Mouse (Mus musculus) MEL (cell line): ENCODE measurements around the gene Gfy. TPM values are rescaled to one million over a fixed set of nuclear protein-coding genes. Genes with fewer than 3 reads are reported as not detected.
A peak's percentile ranks its signal among the peaks of the same experiment; 100 is the strongest.

ENCODE experiments used
- DNase-seq: peaks from one replicate; pipeline ENCODE4 v3.0.0; 2011; ENCODE audit warnings: low read depth, low spot score
- H3K27ac ChIP-seq: 2 replicates; pipeline ENCODE4 v1.5.1; 2012; ENCODE audit warnings: low read depth, mild to moderate bottlenecking, control low read depth, low read length, moderate library complexity; ENCODE audit not compliant: control insufficient read depth
- H3K27me3 ChIP-seq, 2 experiments: fragments of 150-350 bp in 1 of 2; sonication (generic) in 1 of 2; 2 replicates each; pipeline ENCODE4 v1.6.1; 2012; ENCODE audit warnings: low read length in 2 of 2, mild to moderate bottlenecking in 2 of 2, improper control_type of control experiment in 1 of 2, moderate library complexity in 1 of 2; ENCODE audit not compliant: insufficient read depth in 2 of 2, control insufficient read depth in 1 of 2
- H3K36me3 ChIP-seq, 2 experiments: 2 replicates each; pipeline ENCODE4 v1.6.1; 2012 to 2014; ENCODE audit warnings: low read length in 2 of 2, improper control_type of control experiment in 1 of 2, inconsistent platforms in 1 of 2, mild to moderate bottlenecking in 1 of 2; ENCODE audit not compliant: insufficient read depth in 2 of 2, control insufficient read depth in 1 of 2
- H3K4me1 ChIP-seq, 2 experiments: fragments of 150-350 bp in 1 of 2; sonication (generic) in 1 of 2; 2 replicates each; pipeline ENCODE4 v1.6.1; 2012; ENCODE audit warnings: low read length in 2 of 2, improper control_type of control experiment in 1 of 2, mild to moderate bottlenecking in 1 of 2; ENCODE audit not compliant: insufficient read depth in 2 of 2, control insufficient read depth in 1 of 2
- H3K4me3 ChIP-seq, 2 experiments: fragments of 150-350 bp in 1 of 2; sonication (generic) in 1 of 2; 2 replicates each; pipeline ENCODE4 v1.5.1; 2012; ENCODE audit warnings: low read depth in 2 of 2, low read length in 2 of 2, mild to moderate bottlenecking in 2 of 2, moderate library complexity in 2 of 2, control low read depth in 1 of 2, improper control_type of control experiment in 1 of 2; ENCODE audit not compliant: control insufficient read depth in 1 of 2, insufficient read depth in 1 of 2
- H3K79me2 ChIP-seq: 2 replicates; pipeline ENCODE4 v1.6.1; 2012; ENCODE audit warnings: mild to moderate bottlenecking, low read length, moderate library complexity; ENCODE audit not compliant: control insufficient read depth, poor library complexity, insufficient read depth
- H3K9ac ChIP-seq: 2 replicates; pipeline ENCODE4 v1.6.1; 2012; ENCODE audit warnings: low read depth, mild to moderate bottlenecking, control low read depth, low read length, moderate library complexity; ENCODE audit not compliant: control insufficient read depth, poor library complexity, severe bottlenecking
- H3K9me3 ChIP-seq: fragments of 150-350 bp; sonication (generic); replicated peaks from 2 replicates; pipeline ENCODE4 v1.6.1; 2012; ENCODE audit warnings: mild to moderate bottlenecking, low read length, improper control_type of control experiment, moderate library complexity; ENCODE audit not compliant: insufficient read depth
- BHLHE40 ChIP-seq: IDR thresholded peaks from 2 replicates; pipeline ENCODE4 v1.6.1; 2012; ENCODE audit warnings: low read depth, mild to moderate bottlenecking, inconsistent platforms, low read length, improper control_type of control experiment, borderline replicate concordance
- GATA1 ChIP-seq: IDR thresholded peaks from 2 replicates; pipeline ENCODE4 v1.6.1; 2011; ENCODE audit warnings: low read depth, low read length, improper control_type of control experiment
- HCFC1 ChIP-seq: IDR thresholded peaks from 2 replicates; pipeline ENCODE4 v1.6.1; 2012; ENCODE audit warnings: low read depth, mild to moderate bottlenecking, inconsistent platforms, low read length, improper control_type of control experiment, moderate library complexity
- JUND ChIP-seq: IDR thresholded peaks from 2 replicates; pipeline ENCODE4 v1.6.1; 2011; ENCODE audit warnings: low read depth, mild to moderate bottlenecking, improper control_type of control experiment, low read length
- KAT2A ChIP-seq: conservative IDR thresholded peaks from 2 replicates; pipeline ENCODE4 v1.6.1; 2012; ENCODE audit warnings: low read depth, low read length, improper control_type of control experiment, inconsistent platforms
- MAX ChIP-seq: IDR thresholded peaks from 2 replicates; pipeline ENCODE4 v1.6.1; 2011; ENCODE audit warnings: low read length, improper control_type of control experiment
- MXI1 ChIP-seq: IDR thresholded peaks from 2 replicates; pipeline ENCODE4 v1.6.1; 2011; ENCODE audit warnings: mild to moderate bottlenecking, low read depth, low read length, improper control_type of control experiment
- MYC ChIP-seq: IDR thresholded peaks from 2 replicates; pipeline ENCODE4 v1.6.1; 2011; ENCODE audit warnings: low read depth, mild to moderate bottlenecking, low read length, improper control_type of control experiment, moderate library complexity
- NELFE ChIP-seq: IDR thresholded peaks from 2 replicates; pipeline ENCODE4 v1.6.1; 2011; ENCODE audit warnings: low read depth, low read length, improper control_type of control experiment
- NRF1 ChIP-seq: IDR thresholded peaks from 2 replicates; pipeline ENCODE4 v1.6.1; 2014; ENCODE audit warnings: low read depth, mild to moderate bottlenecking, inconsistent platforms, low read length, improper control_type of control experiment, moderate library complexity; ENCODE audit not compliant: poor library complexity, insufficient read depth, severe bottlenecking
- POLR2A ChIP-seq, 2 experiments: IDR thresholded peaks; 2 replicates each; pipeline ENCODE4 v1.6.1; 2011 to 2012; ENCODE audit warnings: low read length in 2 of 2, mild to moderate bottlenecking in 2 of 2, control low read depth in 1 of 2, improper control_type of control experiment in 1 of 2, low read depth in 1 of 2, moderate library complexity in 1 of 2; ENCODE audit not compliant: control insufficient read depth in 1 of 2, insufficient read depth in 1 of 2, poor library complexity in 1 of 2
- POLR2AphosphoS5 ChIP-seq: IDR thresholded peaks from 2 replicates; pipeline ENCODE4 v1.6.1; 2012; ENCODE audit warnings: low read depth, borderline replicate concordance, mild to moderate bottlenecking, inconsistent platforms, low read length, moderate library complexity, mixed read lengths
- RAD21 ChIP-seq: IDR thresholded peaks from 2 replicates; pipeline ENCODE4 v1.6.1; 2011; ENCODE audit warnings: mild to moderate bottlenecking, low read depth, low read length, improper control_type of control experiment
- SMC3 ChIP-seq: IDR thresholded peaks from 2 replicates; pipeline ENCODE4 v1.6.1; 2011; ENCODE audit warnings: low read depth, low read length, improper control_type of control experiment
- TAL1 ChIP-seq: IDR thresholded peaks from 2 replicates; pipeline ENCODE4 v1.6.1; 2012; ENCODE audit warnings: mild to moderate bottlenecking, inconsistent platforms, low read length, moderate library complexity, mixed read lengths
- UBTF ChIP-seq: IDR thresholded peaks from 2 replicates; pipeline ENCODE4 v1.6.1; 2012; ENCODE audit warnings: low read depth, mild to moderate bottlenecking, inconsistent platforms, low read length, improper control_type of control experiment, moderate library complexity, borderline replicate concordance; ENCODE audit not compliant: insufficient read depth
- USF2 ChIP-seq, 2 experiments: IDR thresholded peaks; 2 replicates each; pipeline ENCODE4 v1.6.1; 2011 to 2012; ENCODE audit warnings: improper control_type of control experiment in 2 of 2, low read length in 2 of 2, borderline replicate concordance in 1 of 2, inconsistent platforms in 1 of 2, low read depth in 1 of 2, mild to moderate bottlenecking in 1 of 2; ENCODE audit not compliant: insufficient read depth in 1 of 2
- ZC3H11A ChIP-seq: IDR thresholded peaks from 2 replicates; pipeline ENCODE4 v1.6.1; 2012; ENCODE audit warnings: low read depth, mild to moderate bottlenecking, inconsistent platforms, low read length, improper control_type of control experiment
- ZNF384 ChIP-seq: IDR thresholded peaks from 2 replicates; pipeline ENCODE4 v1.6.1; 2012; ENCODE audit warnings: low read depth, mild to moderate bottlenecking, inconsistent platforms, low read length, improper control_type of control experiment
- polyA plus RNA-seq, 2 experiments: library from polyadenylated mRNA; stranded (reverse) in 1 of 2; unstranded in 1 of 2; fragments of >175 nt in 1 of 2; fragments of >200 nt in 1 of 2; gene quantifications; 2 replicates each; pipeline versions ENCODE4 v1.2.1 to v1.2.4; 2012; ENCODE audit warnings: low replicate concordance in 2 of 2, low read depth in 1 of 2; ENCODE audit not compliant: insufficient read length in 2 of 2, insufficient read depth in 1 of 2, missing spikeins in 1 of 2
- total RNA-seq: library from RNA; depleted of rRNA; stranded (reverse); fragments of 300-350 nt; gene quantifications from 2 replicates; pipeline ENCODE4 v1.2.3, GENCODE M21; 2012

The Gfy gene
- total and polyA plus RNA-seq, 3 experiments = not detected

DNA sequence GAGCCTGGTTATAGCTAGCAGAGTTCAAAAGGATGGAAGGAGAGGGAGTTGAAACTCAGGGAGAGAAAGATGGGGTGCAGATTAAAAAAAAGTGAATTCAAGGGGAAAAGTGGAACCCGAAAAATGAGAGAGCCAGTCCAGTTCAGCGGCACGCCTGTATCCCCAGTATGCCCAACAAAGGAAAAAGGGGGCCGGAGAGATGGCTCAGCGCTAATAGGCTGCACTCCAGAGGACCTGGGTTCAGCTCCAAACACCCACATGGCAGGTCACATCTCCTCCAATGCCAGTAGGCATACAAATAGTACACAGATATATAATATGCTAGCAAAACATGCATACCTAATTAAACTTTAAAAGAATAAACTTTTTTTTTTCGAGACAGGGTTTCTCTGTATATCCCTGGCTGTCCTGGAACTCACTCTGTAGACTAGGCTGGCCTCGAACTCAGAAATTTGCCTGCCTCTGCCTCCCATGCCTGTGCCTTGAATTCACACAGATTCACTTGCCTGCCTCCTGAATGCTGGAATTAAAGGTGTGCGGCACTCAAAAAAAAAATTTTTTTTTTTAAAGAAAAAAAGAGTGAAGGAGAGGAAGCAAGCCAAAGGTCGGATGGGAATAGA lies 16.3 kb downstream of the Gfy start:
- no peak overlapping the region for H3K4me3 ChIP-seq
- no peaks in the 10 kb centered on the region; a peak in 2 of 4 replicates for H3K4me1 ChIP-seq
- H3K27me3 ChIP-seq = peaks cover 4 to 9% of the 10 kb centered on the region in 2 experiments
- peaks cover 0 to 4% of the 10 kb centered on the region in 2 experiments; a peak in 1 of 4 replicates for H3K36me3 ChIP-seq
- no peak for TF ChIP-seq RAD21
- no peak for TF ChIP-seq UBTF
- no peak for TF ChIP-seq TAL1
- TF ChIP-seq HCFC1 = no peak
- no peak for TF ChIP-seq MAX
- no peak for TF ChIP-seq POLR2AphosphoS5
- TF ChIP-seq JUND = no peak
- TF ChIP-seq NRF1 = no peak
- no peak for TF ChIP-seq MXI1
- TF ChIP-seq BHLHE40 = no peak
- no peak for TF ChIP-seq MYC
- TF ChIP-seq GATA1 = no peak
- H3K27ac ChIP-seq = no peak overlapping the region
- no peak for DNase-seq
- H3K9ac ChIP-seq = no peak overlapping the region
- no peaks in the 10 kb centered on the region for H3K9me3 ChIP-seq
- no peaks in the 10 kb centered on the region for H3K79me2 ChIP-seq

DNA sequence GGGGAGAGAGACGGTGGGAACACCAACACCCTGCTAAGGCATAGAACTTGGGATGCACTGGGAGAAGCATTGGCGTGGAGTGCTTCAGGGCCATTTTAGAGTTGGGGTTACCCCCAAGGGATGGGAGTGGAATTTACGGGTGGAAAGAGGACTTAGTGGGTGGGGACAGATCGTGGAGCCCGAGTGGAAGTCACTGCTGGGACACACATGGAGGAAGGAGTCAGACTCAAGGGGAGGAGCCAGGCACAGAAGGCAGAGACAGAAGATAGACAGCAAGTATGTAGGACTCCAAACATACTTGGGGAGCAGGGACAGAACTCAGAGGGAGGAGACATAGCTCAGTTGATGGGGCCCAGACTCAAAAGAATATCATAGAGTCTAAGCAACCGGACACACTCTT lies 16.8 kb downstream of the Gfy start:
- H3K79me2 ChIP-seq = no peaks in the 10 kb centered on the region
- TF ChIP-seq HCFC1 (no peak), ZNF384 (no peak), POLR2AphosphoS5 (no peak), POLR2A (IDR thresholded peaks at IDR 0.05; ENCODE audit: control insufficient read depth in 1 of 2, insufficient read depth in 1 of 2, low read depth in 1 of 2, low read length in 2 of 2, poor library complexity in 1 of 2) (no peak), USF2 (IDR thresholded peaks at IDR 0.05; ENCODE audit: borderline replicate concordance in 1 of 2, insufficient read depth in 1 of 2, low read depth in 1 of 2, low read length in 2 of 2) (no peak), NELFE (no peak), KAT2A (no peak), ZC3H11A (no peak), SMC3 (no peak)
- TF ChIP-seq, all 39 proteins: peak for 0
- no peak for DNase-seq
- H3K36me3 ChIP-seq = peaks cover 0 to 4% of the 10 kb centered on the region in 2 experiments; a peak in 1 of 4 replicates
- H3K4me1 ChIP-seq = no peaks in the 10 kb centered on the region; a peak in 2 of 4 replicates
- peak overlapping the region in 1 of 2 experiments; percentile 5; a peak in 1 of 4 replicates for H3K4me3 ChIP-seq
- peaks cover 4 to 9% of the 10 kb centered on the region in 2 experiments for H3K27me3 ChIP-seq
- H3K9me3 ChIP-seq = no peaks in the 10 kb centered on the region
- no peak overlapping the region for H3K27ac ChIP-seq
- no peak overlapping the region for H3K9ac ChIP-seq
